Mouse (Mus musculus) limb, embryonic 13.5 days (tissue): ENCODE results near the gene Ifnl3. TPM values are rescaled to one million over a fixed set of nuclear protein-coding genes. Genes with fewer than 3 reads are reported as not detected.

ENCODE experiments used
- ATAC-seq: fragments of 200-750 bp; cut with Nextera tagmentation; 2 replicates; pipeline ENCODE4 v1.8.0; 2017; ENCODE audit warnings: low read depth, moderate number of reproducible peaks, moderate TSS enrichment; ENCODE audit not compliant: low FRiP score
- H3K27ac ChIP-seq: fragments of 300-500 bp; sonication (generic); 2 replicates; pipeline ENCODE4 v1.5.1; 2015; ENCODE audit warnings: inconsistent platforms, mild to moderate bottlenecking, moderate library complexity
- H3K27me3 ChIP-seq: fragments of 300-500 bp; sonication (generic); 2 replicates; pipeline ENCODE4 v1.6.1; 2015; ENCODE audit warnings: mild to moderate bottlenecking, inconsistent platforms
- H3K36me3 ChIP-seq: fragments of 300-500 bp; sonication (generic); 2 replicates; pipeline ENCODE4 v1.6.1; 2015; ENCODE audit warnings: inconsistent platforms, mild to moderate bottlenecking, moderate library complexity
- H3K4me1 ChIP-seq: fragments of 300-500 bp; sonication (generic); 2 replicates; pipeline ENCODE4 v1.6.1; 2015; ENCODE audit warnings: inconsistent platforms
- H3K4me2 ChIP-seq: fragments of 300-500 bp; sonication (generic); replicated peaks from 2 replicates; pipeline ENCODE4 v1.6.1; 2015; ENCODE audit warnings: inconsistent platforms, mild to moderate bottlenecking, moderate library complexity
- H3K4me3 ChIP-seq: fragments of 300-500 bp; sonication (generic); 2 replicates; pipeline ENCODE4 v1.5.1; 2015; ENCODE audit warnings: moderate library complexity, mild to moderate bottlenecking, inconsistent platforms
- H3K9ac ChIP-seq: fragments of 300-500 bp; sonication (generic); 2 replicates; pipeline ENCODE4 v1.6.1; 2015; ENCODE audit warnings: mild to moderate bottlenecking, inconsistent platforms
- H3K9me3 ChIP-seq: fragments of 300-500 bp; sonication (generic); 2 replicates; pipeline ENCODE4 v1.6.1; 2016; ENCODE audit warnings: inconsistent platforms
- WGBS: fragments of 180-500 bp; shearing (Covaris S2); methylation state at CpG from one replicate; pipeline ENCODE4 v1.1.7; 2015; 5-methylcytosine and 5-hydroxymethylcytosine counted together
- polyA plus RNA-seq: library from polyadenylated mRNA; unstranded; fragments of >200 nt; fragmentation: Nextera tagmentation; extraction: Ambion mirVana; gene quantifications from 2 replicates; pipeline ENCODE4 v1.2.1, GENCODE M21; 2015

Gene Ifnl3
- polyA plus RNA-seq, 1 experiment from 2014 or later: not detected

GRCm38 (mm10) chr7:28547628-28548027 is 25.0 kb downstream of the Ifnl3 start:
- peaks cover 19% of the 10 kb centered on the region for H3K4me1 ChIP-seq
- no peak overlapping the region for H3K9ac ChIP-seq
- no peak overlapping the region for H3K27ac ChIP-seq
- 65% methylated on average over 7 of the region's 7 CpGs for WGBS
- H3K36me3 ChIP-seq: no peaks in the 10 kb centered on the region
- H3K9me3 ChIP-seq: no peaks in the 10 kb centered on the region
- peaks cover 55% of the 10 kb centered on the region for H3K27me3 ChIP-seq
- H3K4me2 ChIP-seq: no peak overlapping the region
- ATAC-seq: no peak
- no peak overlapping the region for H3K4me3 ChIP-seq

- WGBS: 90% methylated on average over 6 of the region's 6 CpGs
- Histone ChIP-seq H3K9me3 (no peaks in the 10 kb centered on the region), H3K4me2 (no peak overlapping the region), H3K27me3 (peaks cover 6% of the 10 kb centered on the region), H3K36me3 (no peaks in the 10 kb centered on the region; the same call in 1 of the 2 replicates), H3K27ac (no peak overlapping the region), H3K9ac (no peak overlapping the region), H3K4me3 (no peak overlapping the region), H3K4me1 (peaks cover 4% of the 10 kb centered on the region; the same call in 1 of the 2 replicates)
- no peak for ATAC-seq
These were observed 30.4 kb downstream of the Ifnl3 start for GRCm38 (mm10) chr7:28553076-28553475.

DNA sequence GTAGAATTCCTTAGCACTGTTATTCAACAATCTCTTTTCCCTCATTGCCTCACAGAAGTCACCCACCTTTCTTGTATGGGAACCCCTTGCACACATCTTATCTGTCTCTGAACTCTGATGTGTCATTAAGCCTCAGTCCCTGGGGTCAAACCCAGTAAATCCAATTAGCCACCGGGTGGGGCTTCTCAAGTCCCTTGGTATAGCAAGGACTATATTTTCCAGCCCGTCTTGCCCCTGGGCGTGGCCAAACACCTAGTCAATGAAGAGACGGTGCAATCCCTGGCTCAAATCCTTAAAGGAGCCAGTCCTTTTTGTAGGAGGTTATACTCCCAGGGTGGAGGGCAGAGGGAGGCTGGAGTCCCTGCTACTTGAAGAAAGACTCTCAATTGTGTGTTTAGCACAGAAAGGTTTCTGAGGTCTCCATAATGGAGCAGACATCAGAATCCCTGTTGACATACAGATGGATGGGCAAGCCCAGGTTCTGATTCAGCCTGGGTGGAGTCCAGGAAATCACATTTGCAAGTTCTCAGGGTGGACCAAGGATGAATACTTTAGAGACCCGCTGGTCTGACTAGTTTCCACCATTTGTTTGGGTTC is 33.4 kb downstream of the Ifnl3 start:
- Histone ChIP-seq H3K36me3 (peaks cover 27% of the 10 kb centered on the region), H3K9ac (no peak overlapping the region), H3K27me3 (no peaks in the 10 kb centered on the region), H3K4me1 (peaks cover 4% of the 10 kb centered on the region; the same call in 1 of the 2 replicates), H3K4me3 (no peak overlapping the region), H3K4me2 (no peak overlapping the region), H3K9me3 (no peaks in the 10 kb centered on the region), H3K27ac (no peak overlapping the region)
- whole genome bisulfite sequencing: 14% methylated on average over 5 of the region's 5 CpGs
- ATAC-seq: no peak

GRCm38 (mm10) chr7:28557069-28557468 is 34.4 kb downstream of the Ifnl3 start:
- Histone ChIP-seq H3K4me3 (no peak overlapping the region), H3K9ac (no peak overlapping the region), H3K36me3 (peaks cover 34% of the 10 kb centered on the region), H3K4me1 (peaks cover 4% of the 10 kb centered on the region; the same call in 1 of the 2 replicates), H3K27me3 (no peaks in the 10 kb centered on the region), H3K27ac (no peak overlapping the region), H3K4me2 (no peak overlapping the region), H3K9me3 (no peaks in the 10 kb centered on the region)
- WGBS: 56% methylated on average over 5 of the region's 5 CpGs
- ATAC-seq: no peak

GRCm38 (mm10) chr7:28557708-28558107 is 35.1 kb downstream of the Ifnl3 start:
- Histone ChIP-seq H3K27me3 (no peaks in the 10 kb centered on the region), H3K4me2 (no peak overlapping the region), H3K4me1 (peaks cover 4% of the 10 kb centered on the region; the same call in 1 of the 2 replicates), H3K9ac (no peak overlapping the region), H3K27ac (no peak overlapping the region), H3K9me3 (no peaks in the 10 kb centered on the region), H3K36me3 (peaks cover 41% of the 10 kb centered on the region), H3K4me3 (no peak overlapping the region)
- peak; percentile 45 for ATAC-seq
- 68% methylated on average over 6 of the region's 6 CpGs for WGBS

DNA sequence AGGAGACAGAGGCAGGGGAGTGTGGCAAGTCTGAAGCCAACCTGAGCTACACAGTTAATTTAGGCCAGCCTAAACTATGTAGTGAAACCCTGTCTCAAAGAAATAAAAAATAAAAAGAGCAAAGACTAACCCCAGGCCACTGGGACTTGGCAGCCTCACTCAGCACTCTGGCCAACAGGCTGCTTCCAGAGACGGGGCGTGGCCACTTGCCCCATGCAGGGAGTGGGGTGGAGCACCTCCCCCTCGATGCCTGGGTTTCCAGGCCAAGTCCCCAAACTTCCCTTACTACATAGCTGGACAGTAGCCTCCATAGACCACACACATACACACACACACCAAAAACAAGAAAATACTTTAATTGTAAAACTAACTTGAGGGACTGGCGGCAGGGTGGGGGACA is 35.9 kb downstream of the Ifnl3 start:
- Histone ChIP-seq H3K4me3 (no peak overlapping the region), H3K9me3 (no peaks in the 10 kb centered on the region), H3K27ac (no peak overlapping the region), H3K36me3 (peaks cover 48% of the 10 kb centered on the region), H3K4me2 (no peak overlapping the region), H3K4me1 (peaks cover 4% of the 10 kb centered on the region; the same call in 1 of the 2 replicates), H3K27me3 (no peaks in the 10 kb centered on the region), H3K9ac (no peak overlapping the region)
- WGBS: 36% methylated on average over 4 of the region's 4 CpGs
- ATAC-seq: no peak

DNA sequence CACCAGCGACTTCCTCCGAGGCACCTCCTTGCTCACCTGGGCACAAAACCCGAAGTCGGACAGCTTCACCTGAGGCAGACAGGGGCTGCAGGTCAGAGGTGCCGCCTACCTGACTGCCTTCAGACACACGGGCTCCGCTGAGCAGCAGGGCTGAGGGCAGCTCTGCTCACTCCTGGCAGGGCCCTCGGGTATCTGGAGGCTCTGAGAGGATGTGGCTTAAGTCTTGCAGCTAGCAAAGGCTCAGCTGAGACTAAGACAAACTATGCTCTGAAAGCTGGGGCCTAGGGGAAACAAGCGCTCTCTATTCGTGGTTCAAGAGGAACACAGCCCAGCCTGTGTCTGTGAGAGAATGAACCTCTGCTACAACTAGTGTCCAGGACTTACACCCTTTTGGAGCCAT is 38.2 kb downstream of the Ifnl3 start:
- Histone ChIP-seq H3K9ac (no peak overlapping the region), H3K27ac (no peak overlapping the region), H3K4me2 (no peak overlapping the region), H3K27me3 (no peaks in the 10 kb centered on the region), H3K36me3 (peaks cover 72% of the 10 kb centered on the region), H3K4me3 (no peak overlapping the region), H3K9me3 (no peaks in the 10 kb centered on the region), H3K4me1 (peaks cover 4% of the 10 kb centered on the region; the same call in 1 of the 2 replicates)
- ATAC-seq: no peak
- 89% methylated on average over 10 of the region's 10 CpGs for WGBS

DNA sequence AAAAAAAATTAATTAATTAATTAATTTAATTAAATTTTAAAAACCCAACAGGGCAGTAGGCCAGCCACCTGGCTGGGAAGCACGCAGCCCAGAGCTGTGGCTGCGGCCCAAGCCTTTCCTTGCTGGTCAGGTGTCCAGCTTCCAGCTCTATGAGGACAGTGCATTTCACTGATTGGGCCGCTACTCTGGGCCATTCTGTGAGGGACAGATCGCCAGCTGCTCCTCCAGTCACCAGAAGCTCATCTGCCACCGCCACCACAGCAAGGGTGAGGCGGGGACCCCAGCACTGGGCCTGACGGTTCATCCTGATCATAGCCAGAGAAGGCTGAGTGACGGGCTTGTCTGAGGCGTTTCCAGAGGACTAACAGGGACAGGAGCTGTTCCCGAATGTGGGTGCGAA is 39.3 kb downstream of the Ifnl3 start:
- 88% methylated on average over 11 of the region's 11 CpGs for WGBS
- H3K9ac ChIP-seq: no peak overlapping the region
- no peaks in the 10 kb centered on the region for H3K9me3 ChIP-seq
- peaks cover 83% of the 10 kb centered on the region for H3K36me3 ChIP-seq
- H3K27me3 ChIP-seq: no peaks in the 10 kb centered on the region
- H3K4me2 ChIP-seq: no peak overlapping the region
- ATAC-seq: no peak
- H3K4me3 ChIP-seq: no peak overlapping the region
- no peaks in the 10 kb centered on the region for H3K4me1 ChIP-seq
- H3K27ac ChIP-seq: no peak overlapping the region

GRCm38 (mm10) chr7:28562371-28562770 is 39.7 kb downstream of the Ifnl3 start:
- H3K4me2 ChIP-seq: no peak overlapping the region
- no peaks in the 10 kb centered on the region for H3K27me3 ChIP-seq
- H3K9me3 ChIP-seq: no peaks in the 10 kb centered on the region
- no peak overlapping the region for H3K27ac ChIP-seq
- H3K9ac ChIP-seq: no peak overlapping the region
- WGBS: 94% methylated on average over 13 of the region's 13 CpGs
- ATAC-seq: no peak
- peaks cover 87% of the 10 kb centered on the region for H3K36me3 ChIP-seq
- no peak overlapping the region for H3K4me3 ChIP-seq
- no peaks in the 10 kb centered on the region for H3K4me1 ChIP-seq

GRCm38 (mm10) chr7:28562951-28563350 is 40.3 kb downstream of the Ifnl3 start:
- no peak overlapping the region for H3K4me2 ChIP-seq
- ATAC-seq: no peak
- H3K9me3 ChIP-seq: no peaks in the 10 kb centered on the region
- 93% methylated on average over 13 of the region's 13 CpGs for WGBS
- H3K27ac ChIP-seq: no peak overlapping the region
- no peaks in the 10 kb centered on the region for H3K4me1 ChIP-seq
- no peaks in the 10 kb centered on the region for H3K27me3 ChIP-seq
- H3K36me3 ChIP-seq: peaks cover 93% of the 10 kb centered on the region
- no peak overlapping the region for H3K9ac ChIP-seq
- H3K4me3 ChIP-seq: no peak overlapping the region

- no peak overlapping the region for H3K4me3 ChIP-seq
- H3K27me3 ChIP-seq: no peaks in the 10 kb centered on the region
- H3K27ac ChIP-seq: no peak overlapping the region
- H3K36me3 ChIP-seq: peaks cover 92% of the 10 kb centered on the region
- H3K4me2 ChIP-seq: no peak overlapping the region
- H3K4me1 ChIP-seq: peaks cover 7% of the 10 kb centered on the region
- 73% methylated on average over 5 of the region's 5 CpGs for WGBS
- H3K9ac ChIP-seq: 0 out of 2 replicates have a peak overlapping the region, but pooled peaks have one; percentile 4
- H3K9me3 ChIP-seq: no peaks in the 10 kb centered on the region
- no peak for ATAC-seq
These were observed 42.8 kb downstream of the Ifnl3 start for GRCm38 (mm10) chr7:28565407-28565806.

- no peaks in the 10 kb centered on the region for H3K9me3 ChIP-seq
- H3K27ac ChIP-seq: no peak overlapping the region
- no peak overlapping the region for H3K4me2 ChIP-seq
- H3K9ac ChIP-seq: no peak overlapping the region
- peaks cover 74% of the 10 kb centered on the region for H3K36me3 ChIP-seq
- H3K4me3 ChIP-seq: no peak overlapping the region
- H3K27me3 ChIP-seq: no peaks in the 10 kb centered on the region
- WGBS: 91% methylated on average over 4 of the region's 4 CpGs
- ATAC-seq: no peak
- H3K4me1 ChIP-seq: peaks cover 24% of the 10 kb centered on the region
These were observed 44.9 kb downstream of the Ifnl3 start for GRCm38 (mm10) chr7:28567539-28567938.

DNA sequence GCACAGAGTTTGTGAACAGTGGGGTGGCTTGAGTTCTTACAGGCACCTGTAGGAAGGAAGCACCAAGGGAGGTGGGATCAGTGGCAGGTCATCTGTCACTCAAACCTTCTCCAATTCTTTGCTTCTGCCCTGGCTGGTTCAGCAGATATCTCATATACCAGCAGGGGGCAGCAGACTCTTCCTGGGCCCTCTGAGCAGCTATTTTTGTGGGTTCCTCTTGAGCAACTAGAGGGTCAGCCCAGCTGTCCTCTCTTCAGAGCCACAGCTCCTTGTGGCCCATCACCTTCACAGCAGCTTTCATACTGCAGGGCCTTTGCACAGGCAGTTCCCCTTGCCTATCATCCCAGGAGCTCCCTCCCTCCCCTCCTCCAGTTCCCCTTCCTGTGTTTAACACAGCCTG is 45.6 kb downstream of the Ifnl3 start:
- Histone ChIP-seq H3K36me3 (peaks cover 67% of the 10 kb centered on the region), H3K4me3 (no peak overlapping the region), H3K9ac (no peak overlapping the region), H3K27ac (no peak overlapping the region), H3K4me2 (no peak overlapping the region), H3K4me1 (peaks cover 24% of the 10 kb centered on the region), H3K27me3 (no peaks in the 10 kb centered on the region), H3K9me3 (no peaks in the 10 kb centered on the region)
- ATAC-seq: no peak
